Mouse (Mus musculus) erythroblast, embryonic 14.5 days (primary cell): ENCODE results near the gene Bpi.

Experiments used
- GATA1 ChIP-seq: IDR thresholded peaks from 2 replicates; pipeline ENCODE4 v1.6.1; 2012; ENCODE audit warnings: low read length, inconsistent platforms, mixed read lengths
- TAL1 ChIP-seq: IDR thresholded peaks from 3 replicates; pipeline ENCODE4 v1.6.1; 2012; ENCODE audit warnings: low read length, inconsistent platforms, mixed read lengths

- TF ChIP-seq GATA1 (no peak), TAL1 (no peak)
Measured at GRCm38 (mm10) chr2:158247852-158248251, 10.0 kb upstream of the Bpi start.
